Mouse (Mus musculus) olfactory bulb, adult 2 months (tissue): ENCODE data around the gene Plxnb3.

ENCODE experiments used
- CTCF ChIP-seq: fragments of 200-500 bp; IDR thresholded peaks from 2 replicates; pipeline ENCODE4 v1.5.1; 2012; ENCODE audit warnings: low read depth, mild to moderate bottlenecking, low read length, moderate library complexity; ENCODE audit not compliant: insufficient read depth
- POLR2A ChIP-seq: fragments of 200-500 bp; IDR thresholded peaks from 2 replicates; pipeline ENCODE4 v1.6.1; 2012; ENCODE audit warnings: mild to moderate bottlenecking, low read depth, low read length, moderate library complexity; ENCODE audit not compliant: insufficient read depth

GRCm38 (mm10) chrX:73786364-73787224, 29.7 kb downstream of the Plxnb3 start, which contains the start of the genes Idh3g and Ssr4:
- TF ChIP-seq POLR2A (peak; percentile 25; the same call in 1 of the 2 replicates), CTCF (no peak)
